Mouse (Mus musculus) midbrain, embryonic 10.5 days (tissue): Measurements from ENCODE around the gene Cela2a. TPM values are rescaled to one million over a fixed set of nuclear protein-coding genes. Genes with fewer than 3 reads are reported as not detected.

Source experiments
- DNase-seq: peaks from one replicate; pipeline ENCODE4 v3.0.0-alpha.2; 2017; ENCODE audit warnings: low spot score
- H3K27ac ChIP-seq: fragments of 300-500 bp; sonication (generic); replicated peaks from 2 replicates; pipeline ENCODE4 v1.5.1; 2016; ENCODE audit warnings: mild to moderate bottlenecking
- H3K27me3 ChIP-seq: fragments of 300-500 bp; sonication (generic); 2 replicates; pipeline ENCODE4 v1.6.1; 2016; ENCODE audit warnings: low read depth, mild to moderate bottlenecking; ENCODE audit not compliant: poor library complexity, severe bottlenecking
- H3K36me3 ChIP-seq: fragments of 300-500 bp; sonication (generic); 2 replicates; pipeline ENCODE4 v1.6.1; 2016; ENCODE audit warnings: mild to moderate bottlenecking, moderate library complexity
- H3K4me1 ChIP-seq: fragments of 300-500 bp; sonication (generic); 2 replicates; pipeline ENCODE4 v1.6.1; 2016
- H3K4me3 ChIP-seq: fragments of 300-500 bp; sonication (generic); 2 replicates; pipeline ENCODE4 v1.5.1; 2016; ENCODE audit warnings: mild to moderate bottlenecking, moderate library complexity
- H3K9me3 ChIP-seq: fragments of 300-500 bp; sonication (generic); replicated peaks from 2 replicates; pipeline ENCODE4 v1.6.1; 2016; ENCODE audit warnings: mild to moderate bottlenecking
- WGBS: fragments of 180-500 bp; shearing (Covaris S2); methylation state at CpG from one replicate; pipeline ENCODE4 v1.1.7; 2016; 5-methylcytosine and 5-hydroxymethylcytosine counted together
- polyA plus RNA-seq: library from polyadenylated mRNA; unstranded; fragments of >200 nt; fragmentation: Nextera tagmentation; extraction: Ambion mirVana; gene quantifications from 2 replicates; pipeline ENCODE4 v1.2.1, GENCODE M21; 2016

Gene Cela2a
- polyA plus RNA-seq, 1 experiment from 2014 or later, result not detected

DNA sequence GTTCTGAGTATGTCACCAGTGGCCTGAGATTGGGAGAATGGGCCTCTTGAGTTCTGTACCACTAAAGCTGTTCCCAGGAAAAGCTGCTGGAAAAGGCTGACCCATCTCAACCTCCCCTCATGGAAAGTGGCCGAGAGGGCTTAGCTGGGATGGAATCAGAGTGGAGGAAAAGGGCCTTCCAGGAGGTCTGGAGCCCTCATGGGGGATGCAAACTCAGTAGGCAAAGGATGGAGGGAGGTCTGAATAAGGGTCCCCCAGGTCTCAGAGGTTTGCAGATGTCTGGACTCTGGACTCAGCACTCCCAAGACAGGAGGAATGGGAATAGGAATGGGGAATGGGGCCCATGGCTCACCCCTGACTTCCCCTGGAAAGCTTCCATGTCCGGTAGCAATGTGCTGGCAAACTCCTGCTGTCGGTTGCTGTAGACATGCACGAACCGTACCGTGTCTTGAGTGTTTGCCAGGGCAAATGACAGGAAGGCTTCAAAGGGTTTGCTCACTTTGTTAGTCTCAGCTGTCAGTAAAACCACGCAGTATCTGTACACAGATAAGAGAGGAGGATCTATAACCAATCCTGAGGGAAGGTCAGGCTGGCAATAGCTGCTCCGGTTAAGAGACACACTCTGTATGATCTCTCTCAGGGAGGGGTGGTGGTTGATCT, 56.3 kb downstream of the Cela2a start:
- Histone ChIP-seq H3K9me3 (no peaks in the 10 kb centered on the region), H3K4me1 (no peaks in the 10 kb centered on the region), H3K4me3 (no peak overlapping the region), H3K36me3 (peaks cover 96% of the 10 kb centered on the region), H3K27me3 (no peaks in the 10 kb centered on the region), H3K27ac (no peak overlapping the region)
- no peak for DNase-seq
- WGBS, result 95% methylated on average over 8 of the region's 8 CpGs

DNA sequence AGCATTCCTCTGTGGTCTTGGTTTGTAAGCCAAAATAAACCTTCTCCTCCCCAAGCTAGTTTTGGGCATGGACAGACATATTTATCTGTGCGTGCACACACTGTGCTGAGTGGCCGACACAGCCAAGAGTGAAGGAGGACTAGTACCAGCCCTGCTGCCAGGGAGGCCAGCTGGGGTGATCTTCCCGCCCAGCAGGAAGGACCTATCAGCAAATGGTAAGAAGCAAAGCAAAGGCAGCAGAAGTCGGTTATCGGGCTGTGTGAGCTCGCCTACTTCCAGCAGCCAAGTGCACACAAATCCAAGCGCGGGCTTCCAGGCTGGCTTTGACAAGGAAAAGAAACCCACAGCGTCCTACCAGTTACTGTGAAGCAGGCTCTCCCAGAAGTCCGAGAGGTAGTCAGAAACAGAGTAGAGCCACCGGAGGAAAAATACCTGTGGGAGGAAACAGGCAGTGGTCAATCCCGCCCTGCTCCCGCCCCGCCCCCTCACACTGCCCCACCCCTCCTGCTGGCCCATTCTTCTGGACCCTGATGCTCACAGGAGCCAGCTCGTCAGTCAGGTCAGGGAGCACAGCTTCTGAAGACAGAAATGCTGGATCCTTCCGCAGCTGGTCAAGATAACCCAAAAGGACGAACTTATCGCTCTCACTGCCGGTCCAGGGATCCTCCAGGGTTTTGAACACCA, 58.5 kb downstream of the Cela2a start:
- Histone ChIP-seq H3K27ac (no peak overlapping the region), H3K4me3 (no peak overlapping the region), H3K9me3 (no peaks in the 10 kb centered on the region), H3K36me3 (peaks cover 96% of the 10 kb centered on the region), H3K27me3 (no peaks in the 10 kb centered on the region), H3K4me1 (no peaks in the 10 kb centered on the region)
- WGBS, result 76% methylated on average over 19 of the region's 19 CpGs
- no peak for DNase-seq

DNA sequence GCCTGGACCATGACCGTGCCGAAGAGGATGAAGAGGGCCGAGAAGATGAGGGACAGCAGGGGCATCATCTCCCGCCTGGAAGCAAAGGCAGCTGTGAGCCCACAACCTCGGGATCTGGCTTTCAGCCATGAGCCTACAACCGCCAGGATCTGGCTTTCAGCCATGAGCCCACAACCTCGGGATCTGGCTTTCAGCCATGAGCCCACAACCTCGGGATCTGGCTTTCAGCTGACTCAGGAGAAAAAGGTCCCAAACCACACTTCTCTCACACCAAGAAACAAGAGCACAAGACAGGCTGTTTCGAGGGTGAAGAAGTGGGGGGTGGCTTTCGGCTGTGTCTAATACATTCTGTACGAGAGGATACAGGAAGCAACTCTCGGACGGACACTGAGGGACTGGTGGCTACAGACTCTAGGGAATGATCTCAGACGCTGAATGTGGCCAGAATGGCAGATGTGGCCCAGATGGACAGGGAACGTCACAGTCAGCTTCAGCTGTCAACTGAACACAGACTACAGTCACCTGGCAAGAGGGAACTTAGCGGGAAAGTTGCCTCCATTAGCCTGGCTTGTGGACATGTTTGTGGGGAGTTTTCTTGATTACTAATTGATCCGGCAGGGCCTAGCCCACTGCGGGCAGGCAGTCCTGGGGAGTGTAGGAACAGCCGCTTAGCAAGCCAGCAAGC, 59.1 kb downstream of the Cela2a start:
- Histone ChIP-seq H3K9me3 (no peaks in the 10 kb centered on the region), H3K27me3 (no peaks in the 10 kb centered on the region), H3K27ac (no peak overlapping the region), H3K4me1 (no peaks in the 10 kb centered on the region), H3K4me3 (no peak overlapping the region), H3K36me3 (peaks cover 96% of the 10 kb centered on the region)
- no peak for DNase-seq
- 89% methylated on average over 19 of the region's 19 CpGs for WGBS

DNA sequence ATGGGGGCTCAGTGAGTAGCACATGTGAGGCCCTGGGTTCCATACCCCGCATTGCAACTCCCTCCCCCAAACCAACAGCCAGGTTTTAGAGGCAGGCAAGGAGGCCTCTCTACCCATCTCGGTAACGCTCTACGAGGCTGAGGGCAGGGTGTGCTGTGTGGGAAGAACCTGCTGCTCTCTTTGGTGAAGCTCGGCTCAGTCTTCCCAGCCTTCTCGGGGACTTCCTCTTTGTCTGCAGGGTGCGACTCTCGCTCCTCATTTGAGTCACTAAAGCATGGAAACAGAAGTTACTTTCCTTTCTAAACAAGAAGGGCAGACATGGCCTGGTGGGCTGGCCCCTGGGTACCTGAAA, 59.7 kb downstream of the Cela2a start:
- Histone ChIP-seq H3K4me3 (no peak overlapping the region), H3K9me3 (no peaks in the 10 kb centered on the region), H3K36me3 (peaks cover 96% of the 10 kb centered on the region), H3K4me1 (no peaks in the 10 kb centered on the region), H3K27ac (no peak overlapping the region), H3K27me3 (no peaks in the 10 kb centered on the region)
- no peak for DNase-seq
- WGBS, result 95% methylated on average over 8 of the region's 8 CpGs

DNA sequence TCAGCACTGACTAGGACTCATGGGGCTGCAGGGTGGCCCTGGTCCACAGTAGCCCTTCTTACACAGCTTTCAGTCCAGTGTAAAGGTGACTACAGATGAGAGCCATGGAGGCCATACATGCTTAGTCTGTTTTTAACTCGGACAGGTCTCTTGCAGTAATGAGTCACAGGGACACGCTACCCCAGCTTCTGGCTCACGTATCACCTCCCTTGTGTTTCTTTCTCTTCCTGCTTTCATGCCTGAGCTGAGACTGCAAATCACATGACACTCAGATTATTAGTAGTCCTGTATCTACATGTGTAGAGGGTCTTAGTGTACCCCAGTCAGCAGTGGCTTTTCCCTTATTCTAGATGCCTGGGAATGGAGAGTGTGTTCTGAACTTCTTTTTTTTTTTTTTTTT, 61.0 kb downstream of the Cela2a start:
- WGBS, result 96% methylated on average over 3 of the region's 3 CpGs
- Histone ChIP-seq H3K4me3 (no peak overlapping the region), H3K27me3 (no peaks in the 10 kb centered on the region), H3K36me3 (peaks cover 89% of the 10 kb centered on the region), H3K9me3 (no peaks in the 10 kb centered on the region), H3K4me1 (no peaks in the 10 kb centered on the region), H3K27ac (no peak overlapping the region)
- DNase-seq, result no peak

Other genes with a start within 250 kb of the Cela2a start
- gene Fblim1, start 220.1 kb downstream of the Cela2a start, polyA plus RNA-seq, result 24.5 and 27.5 TPM in 2 replicates
- 0.98 and 1.3 TPM in 2 replicates for gene Tmem82, start 207.5 kb downstream of the Cela2a start, polyA plus RNA-seq
- gene Slc25a34, start 202.3 kb downstream of the Cela2a start, polyA plus RNA-seq, result 0.05 TPM in 1 of 2 replicates, not detected in the other
- gene Plekhm2, start 161.3 kb downstream of the Cela2a start, polyA plus RNA-seq, result 2.9 and 4.2 TPM in 2 replicates
- 2.2 and 2.4 TPM in 2 replicates for gene Rsc1a1, start 140.6 kb downstream of the Cela2a start, polyA plus RNA-seq
- gene Ddi2, start 102.7 kb downstream of the Cela2a start, polyA plus RNA-seq, result 23.7 and 24.2 TPM in 2 replicates
- not detected in 2 replicates for gene Agmat, start 79.5 kb downstream of the Cela2a start, polyA plus RNA-seq
- gene Dnajc16, start 35.2 kb downstream of the Cela2a start, polyA plus RNA-seq, result 4.4 and 5.3 TPM in 2 replicates
- gene Casp9, start 32.5 kb downstream of the Cela2a start, polyA plus RNA-seq, result 24.4 and 28.8 TPM in 2 replicates
- gene Ctrc, start 20.2 kb upstream of the Cela2a start, polyA plus RNA-seq, result not detected in 2 replicates
- gene Efhd2, start 48.8 kb upstream of the Cela2a start, polyA plus RNA-seq, result 50.1 and 69.2 TPM in 2 replicates
- 1.6 and 1.9 TPM in 2 replicates for gene Fhad1, start 188.9 kb upstream of the Cela2a start, polyA plus RNA-seq